In genomic region chr2:120654693-120655092, GRCm38 (mm10) we compare ENCODE assay signal across 24 mouse cellular contexts. TPM values are rescaled to one million over a fixed set of nuclear protein-coding genes. Genes with fewer than 3 reads are reported as not detected.
DNase-seq lines count a peak whose midpoint lies in the region; ATAC-seq and TF ChIP-seq lines count a peak whose summit lies in the region.
"Had no signal": no experiment of that assay in that cellular context is flagged by ENCODE, and none has a peak within 500 bp of the region (broad histone marks: within the 10 kb centered on the region; RNA-seq: fewer than 3 reads in every experiment).

No protein-coding gene starts in this region.

- peaks cover 2% of the 10 kb centered on the region; the same call in 1 of the 2 replicates for H3K79me2 ChIP-seq in heart, adult 2 months (replicated peaks; ENCODE audit: control insufficient read depth, insufficient read depth, low read length)

- no peak overlapping the region for H3K4me2 ChIP-seq in heart, embryonic 12.5 days
- no peak overlapping the region for H3K4me2 ChIP-seq in liver, postnatal 0 days (ENCODE audit: low read depth, low read length)
- no peak overlapping the region for H3K4me2 ChIP-seq in liver, embryonic 11.5 days
- no peak overlapping the region for H3K4me2 ChIP-seq in stomach, postnatal 0 days (replicated peaks; ENCODE audit: low read depth)
- H3K4me2 ChIP-seq: embryonic facial prominence, embryonic 12.5 days; embryonic facial prominence, embryonic 15.5 days; forebrain, embryonic 15.5 days; heart, embryonic 13.5 days; hindbrain, embryonic 12.5 days had no signal

- no peak for TF ChIP-seq EP300 in heart, adult 2 months (IDR thresholded peaks at IDR 0.05; ENCODE audit: insufficient read depth, low read depth, low read length)
- TF ChIP-seq EP300 in liver, postnatal 0 days (IDR thresholded peaks at IDR 0.05; ENCODE audit: low read depth) = no peak
- no peak for TF ChIP-seq EP300 in stomach, postnatal 0 days (optimal IDR thresholded peaks at IDR 0.05)

- TF ChIP-seq CTCF in heart, adult 2 months (IDR thresholded peaks at IDR 0.05) = peak; percentile 13; the same call in 1 of the 2 replicates
- peak; percentile 36 for TF ChIP-seq CTCF in liver, postnatal 0 days (IDR thresholded peaks at IDR 0.05; ENCODE audit: low read depth)
- peak; percentile 33 for TF ChIP-seq CTCF in stomach, postnatal 0 days (IDR thresholded peaks at IDR 0.05; ENCODE audit: low read depth)

- peaks cover 13% of the 10 kb centered on the region for H3K4me1 ChIP-seq in heart, adult 2 months (ENCODE audit: control insufficient read depth, insufficient read depth, low read length)
- H3K4me1 ChIP-seq in heart, embryonic 12.5 days (replicated peaks) = peaks cover 9% of the 10 kb centered on the region
- peaks cover 3% of the 10 kb centered on the region; the same call in 1 of the 2 replicates for H3K4me1 ChIP-seq in liver, postnatal 0 days (ENCODE audit: insufficient read depth)
- H3K4me1 ChIP-seq in liver, embryonic 11.5 days (replicated peaks; ENCODE audit: control insufficient read depth, insufficient read depth, low read length) = peaks cover 30% of the 10 kb centered on the region
- no peaks in the 10 kb centered on the region for H3K4me1 ChIP-seq in stomach, postnatal 0 days (replicated peaks; ENCODE audit: control insufficient read depth, insufficient read depth)
- no peaks in the 10 kb centered on the region for H3K4me1 ChIP-seq in embryonic facial prominence, embryonic 10.5 days
- H3K4me1 ChIP-seq: embryonic facial prominence, embryonic 12.5 days; forebrain, embryonic 15.5 days; hindbrain, embryonic 12.5 days had no signal

- H3K9me3 ChIP-seq in heart, embryonic 12.5 days (replicated peaks) = no peaks in the 10 kb centered on the region
- H3K9me3 ChIP-seq in liver, postnatal 0 days (ENCODE audit: low read length) = no peaks in the 10 kb centered on the region
- H3K9me3 ChIP-seq in liver, embryonic 11.5 days (ENCODE audit: control insufficient read depth, low read length) = no peaks in the 10 kb centered on the region
- no peaks in the 10 kb centered on the region for H3K9me3 ChIP-seq in stomach, postnatal 0 days (ENCODE audit: control insufficient read depth, low read length)
- no peaks in the 10 kb centered on the region for H3K9me3 ChIP-seq in embryonic facial prominence, embryonic 10.5 days
- H3K9me3 ChIP-seq: embryonic facial prominence, embryonic 12.5 days; embryonic facial prominence, embryonic 15.5 days; forebrain, embryonic 15.5 days; heart, embryonic 13.5 days; hindbrain, embryonic 12.5 days had no signal

- H3K36me3 ChIP-seq in heart, adult 2 months (ENCODE audit: control insufficient read depth, insufficient read depth, low read length) = peaks cover 2% of the 10 kb centered on the region; the same call in 1 of the 2 replicates
- no peaks in the 10 kb centered on the region for H3K36me3 ChIP-seq in heart, embryonic 12.5 days
- H3K36me3 ChIP-seq in liver, postnatal 0 days (replicated peaks; ENCODE audit: insufficient read depth, low read length) = no peaks in the 10 kb centered on the region
- no peaks in the 10 kb centered on the region for H3K36me3 ChIP-seq in liver, embryonic 11.5 days (ENCODE audit: control insufficient read depth, insufficient read depth, low read length)
- H3K36me3 ChIP-seq in stomach, postnatal 0 days (ENCODE audit: control insufficient read depth, insufficient read depth, low read length) = no peaks in the 10 kb centered on the region
- H3K36me3 ChIP-seq in embryonic facial prominence, embryonic 10.5 days (replicated peaks) = no peaks in the 10 kb centered on the region
- H3K36me3 ChIP-seq: embryonic facial prominence, embryonic 12.5 days; embryonic facial prominence, embryonic 15.5 days; forebrain, embryonic 15.5 days; heart, embryonic 13.5 days; hindbrain, embryonic 12.5 days had no signal

- no peak for TF ChIP-seq POLR2A in heart, adult 2 months (IDR thresholded peaks at IDR 0.05; ENCODE audit: insufficient read depth, low read depth, low read length)

- H3K27ac ChIP-seq in heart, adult 2 months = no peak overlapping the region
- H3K27ac ChIP-seq in heart, embryonic 12.5 days (ENCODE audit: poor library complexity, severe bottlenecking) = no peak overlapping the region
- H3K27ac ChIP-seq in liver, postnatal 0 days (ENCODE audit: low read depth) = no peak overlapping the region
- no peak overlapping the region for H3K27ac ChIP-seq in liver, embryonic 11.5 days (ENCODE audit: low read depth, low read length)
- no peak overlapping the region for H3K27ac ChIP-seq in stomach, postnatal 0 days (replicated peaks)
- H3K27ac ChIP-seq in embryonic facial prominence, embryonic 10.5 days (replicated peaks) = no peak overlapping the region
- H3K27ac ChIP-seq: embryonic facial prominence, embryonic 12.5 days; embryonic facial prominence, embryonic 15.5 days; forebrain, embryonic 15.5 days; heart, embryonic 13.5 days; hindbrain, embryonic 12.5 days had no signal

- no peak overlapping the region for H3K4me3 ChIP-seq in heart, adult 2 months
- no peak overlapping the region for H3K4me3 ChIP-seq in heart, embryonic 12.5 days
- H3K4me3 ChIP-seq in liver, postnatal 0 days (ENCODE audit: low read depth, low read length) = no peak overlapping the region
- H3K4me3 ChIP-seq in liver, embryonic 11.5 days (ENCODE audit: low read depth, low read length) = no peak overlapping the region
- no peak overlapping the region for H3K4me3 ChIP-seq in stomach, postnatal 0 days (ENCODE audit: low read depth, low read length)
- no peak overlapping the region for H3K4me3 ChIP-seq in embryonic facial prominence, embryonic 10.5 days
- H3K4me3 ChIP-seq: embryonic facial prominence, embryonic 12.5 days; embryonic facial prominence, embryonic 15.5 days; forebrain, embryonic 15.5 days; heart, embryonic 13.5 days; hindbrain, embryonic 12.5 days had no signal

- H3K27me3 ChIP-seq in heart, adult 2 months (ENCODE audit: control insufficient read depth, insufficient read depth, low read length) = no peaks in the 10 kb centered on the region
- H3K27me3 ChIP-seq in heart, embryonic 12.5 days (replicated peaks) = no peaks in the 10 kb centered on the region
- H3K27me3 ChIP-seq in liver, postnatal 0 days (ENCODE audit: insufficient read depth, low read length) = no peaks in the 10 kb centered on the region
- no peaks in the 10 kb centered on the region for H3K27me3 ChIP-seq in liver, embryonic 11.5 days (replicated peaks; ENCODE audit: control insufficient read depth, insufficient read depth, low read length)
- H3K27me3 ChIP-seq in stomach, postnatal 0 days (ENCODE audit: control insufficient read depth, insufficient read depth, low read length) = no peaks in the 10 kb centered on the region
- H3K27me3 ChIP-seq in embryonic facial prominence, embryonic 10.5 days (replicated peaks; ENCODE audit: low read depth, poor library complexity, severe bottlenecking) = no peaks in the 10 kb centered on the region
- H3K27me3 ChIP-seq: embryonic facial prominence, embryonic 12.5 days; embryonic facial prominence, embryonic 15.5 days; forebrain, embryonic 15.5 days; heart, embryonic 13.5 days; hindbrain, embryonic 12.5 days had no signal

- H3K9ac ChIP-seq in heart, adult 2 months (ENCODE audit: low read depth, low read length) = no peak overlapping the region
- H3K9ac ChIP-seq in heart, embryonic 12.5 days = no peak overlapping the region
- H3K9ac ChIP-seq in liver, postnatal 0 days (replicated peaks) = no peak overlapping the region
- H3K9ac ChIP-seq in liver, embryonic 11.5 days (ENCODE audit: low read depth, low read length) = no peak overlapping the region
- no peak overlapping the region for H3K9ac ChIP-seq in stomach, postnatal 0 days (ENCODE audit: low read length)
- H3K9ac ChIP-seq: embryonic facial prominence, embryonic 12.5 days; embryonic facial prominence, embryonic 15.5 days; forebrain, embryonic 15.5 days; heart, embryonic 13.5 days; hindbrain, embryonic 12.5 days had no signal

- WGBS in heart, adult 2 months = 74% methylated on average over 2 of the region's 2 CpGs
- 70% methylated on average over 2 of the region's 2 CpGs for WGBS in heart, embryonic 12.5 days
- WGBS in liver, postnatal 0 days (ENCODE audit: insufficient replicate concordance) = 67% methylated on average over 2 of the region's 2 CpGs
- WGBS in liver, embryonic 11.5 days = 74% methylated on average over 2 of the region's 2 CpGs
- WGBS in stomach, postnatal 0 days = 76% methylated on average over 2 of the region's 2 CpGs
- WGBS in embryonic facial prominence, embryonic 10.5 days = 74% methylated on average over 2 of the region's 2 CpGs

- no peak for DNase-seq in heart, adult 2 months
- no peak for DNase-seq in liver, postnatal 0 days
- no peak for DNase-seq in liver, embryonic 11.5 days (ENCODE audit: low spot score)
- DNase-seq in thymus, postnatal 14 days = peak; percentile 7
- DNase-seq in thymus, postnatal 25 days = no peak
- no peak for DNase-seq in stomach, postnatal 0 days (ENCODE audit: low spot score)
- no peak for DNase-seq in embryonic facial prominence, embryonic 10.5 days (ENCODE audit: low spot score)
- DNase-seq: adrenal gland, postnatal 10 days; adrenal gland, postnatal 36 days; B cell, adult 2 months; cerebellum, adult 18-20 months; cerebellum, adult 9-10 months; cerebellum, postnatal 14 days; gastrocnemius, postnatal 10 days; gastrocnemius, postnatal 36 days; heart, postnatal 14 days had no signal

- intact Hi-C loops in heart, adult 2 months (cut with DNase I) = no loop called here

- no peak for ATAC-seq in heart, embryonic 12.5 days (ENCODE audit: insufficient number of reproducible peaks, low FRiP score)
- no peak for ATAC-seq in liver, postnatal 0 days
- ATAC-seq in liver, embryonic 11.5 days (replicated peaks; ENCODE audit: low FRiP score) = no peak
- no peak for ATAC-seq in stomach, postnatal 0 days (ENCODE audit: low FRiP score, low TSS enrichment)
- ATAC-seq: forebrain, embryonic 15.5 days; hindbrain, embryonic 16.5 days; intestine, embryonic 16.5 days had no signal

RNA-seq across cellular contexts. Expression of gene Stard9, which starts 25.8 kb away (rescaled TPM):
- 1 to 10 TPM; 6.6 TPM for total RNA-seq in heart, adult 2 months (2021)
- 6.5 and 11.4 TPM in 2 replicates for polyA plus RNA-seq in heart, adult 2 months (2012; rRNA removed)
- polyA plus RNA-seq in heart, embryonic 12.5 days (2016; fragmentation: Nextera tagmentation; extraction: Ambion mirVana) = 3.2 and 4.0 TPM in 2 replicates
- polyA plus RNA-seq in liver, postnatal 0 days (2015; fragmentation: Nextera tagmentation; extraction: Ambion mirVana) = 1.2 and 1.3 TPM in 2 replicates
- 3.0 and 3.5 TPM in 2 replicates for polyA plus RNA-seq in liver, embryonic 11.5 days (2014; fragmentation: Nextera tagmentation; extraction: Ambion mirVana)
- 2.1 TPM in 2 replicates for polyA plus RNA-seq in stomach, postnatal 0 days (2015; fragmentation: Nextera tagmentation; extraction: Ambion mirVana)
- polyA plus RNA-seq in embryonic facial prominence, embryonic 10.5 days (2016; fragmentation: Nextera tagmentation; extraction: Ambion mirVana) = 2.6 and 3.4 TPM in 2 replicates

RNA-seq across cellular contexts. Expression of gene Lrrc57, which starts 45.4 kb away (rescaled TPM):
- total RNA-seq in heart, adult 2 months (2021) = 10 to 100 TPM; 14.5 to 14.9 TPM
- polyA plus RNA-seq in heart, adult 2 months (2012; rRNA removed) = 12.1 and 21.1 TPM in 2 replicates
- polyA plus RNA-seq in heart, embryonic 12.5 days (2016; fragmentation: Nextera tagmentation; extraction: Ambion mirVana) = 18.7 and 20.5 TPM in 2 replicates
- polyA plus RNA-seq in liver, postnatal 0 days (2015; fragmentation: Nextera tagmentation; extraction: Ambion mirVana) = 9.6 and 10.0 TPM in 2 replicates
- polyA plus RNA-seq in liver, embryonic 11.5 days (2014; fragmentation: Nextera tagmentation; extraction: Ambion mirVana) = 17.2 and 24.2 TPM in 2 replicates
- polyA plus RNA-seq in stomach, postnatal 0 days (2015; fragmentation: Nextera tagmentation; extraction: Ambion mirVana) = 13.6 and 14.2 TPM in 2 replicates
- polyA plus RNA-seq in embryonic facial prominence, embryonic 10.5 days (2016; fragmentation: Nextera tagmentation; extraction: Ambion mirVana) = 26.6 and 27.4 TPM in 2 replicates

RNA-seq across cellular contexts. Expression of gene Haus2, which starts 45.5 kb away (rescaled TPM):
- 10 to 100 TPM in 1 of 2 experiments, 1 to 10 TPM in 1; 9.8 to 10.2 TPM for total RNA-seq in heart, adult 2 months (2021)
- 3.6 and 8.1 TPM in 2 replicates for polyA plus RNA-seq in heart, adult 2 months (2012; rRNA removed)
- polyA plus RNA-seq in heart, embryonic 12.5 days (2016; fragmentation: Nextera tagmentation; extraction: Ambion mirVana) = 23.9 and 24.9 TPM in 2 replicates
- 7.9 and 9.0 TPM in 2 replicates for polyA plus RNA-seq in liver, postnatal 0 days (2015; fragmentation: Nextera tagmentation; extraction: Ambion mirVana)
- polyA plus RNA-seq in liver, embryonic 11.5 days (2014; fragmentation: Nextera tagmentation; extraction: Ambion mirVana) = 30.6 and 31.2 TPM in 2 replicates
- 13.5 and 14.0 TPM in 2 replicates for polyA plus RNA-seq in stomach, postnatal 0 days (2015; fragmentation: Nextera tagmentation; extraction: Ambion mirVana)
- polyA plus RNA-seq in embryonic facial prominence, embryonic 10.5 days (2016; fragmentation: Nextera tagmentation; extraction: Ambion mirVana) = 35.3 and 36.4 TPM in 2 replicates
